Mouse (Mus musculus): ENCODE data around the gene Olfml1. TPM values are rescaled to one million over a fixed set of nuclear protein-coding genes. Genes with fewer than 3 reads are reported as not detected.

The Olfml1 gene
- 17.5 and 24.8 TPM in 2 replicates for polyA plus RNA-seq (2014; fragmentation: Nextera tagmentation; extraction: Ambion mirVana)

DNA sequence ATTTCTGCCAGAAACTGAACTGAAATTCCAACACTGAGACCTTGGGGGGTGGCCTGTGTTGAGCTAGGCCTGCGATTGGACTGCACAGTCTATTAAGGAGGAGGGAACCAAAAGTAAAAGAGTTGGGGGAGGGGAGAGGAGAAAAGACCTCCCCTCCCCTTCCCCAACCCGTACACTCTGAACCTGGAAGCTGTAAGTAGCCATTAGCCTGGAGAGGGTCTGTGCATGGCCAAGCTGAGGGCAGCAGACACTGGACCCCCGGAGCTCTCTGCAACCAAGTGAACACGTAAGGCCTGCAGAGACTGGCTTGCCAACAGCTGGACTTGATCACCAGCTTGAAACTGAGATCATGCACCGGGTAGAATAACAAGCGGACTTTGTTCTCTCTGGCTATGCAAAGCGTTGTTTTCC, at the start of gene Olfml1:
Gene Olfml1, plus strand, starts transcription at position 186 of the 411 bp plus-strand sequence.
- peaks cover 19% of the 10 kb centered on the region for H3K4me1 ChIP-seq (ENCODE audit: control insufficient read depth, insufficient read depth, low read length)

DNA sequence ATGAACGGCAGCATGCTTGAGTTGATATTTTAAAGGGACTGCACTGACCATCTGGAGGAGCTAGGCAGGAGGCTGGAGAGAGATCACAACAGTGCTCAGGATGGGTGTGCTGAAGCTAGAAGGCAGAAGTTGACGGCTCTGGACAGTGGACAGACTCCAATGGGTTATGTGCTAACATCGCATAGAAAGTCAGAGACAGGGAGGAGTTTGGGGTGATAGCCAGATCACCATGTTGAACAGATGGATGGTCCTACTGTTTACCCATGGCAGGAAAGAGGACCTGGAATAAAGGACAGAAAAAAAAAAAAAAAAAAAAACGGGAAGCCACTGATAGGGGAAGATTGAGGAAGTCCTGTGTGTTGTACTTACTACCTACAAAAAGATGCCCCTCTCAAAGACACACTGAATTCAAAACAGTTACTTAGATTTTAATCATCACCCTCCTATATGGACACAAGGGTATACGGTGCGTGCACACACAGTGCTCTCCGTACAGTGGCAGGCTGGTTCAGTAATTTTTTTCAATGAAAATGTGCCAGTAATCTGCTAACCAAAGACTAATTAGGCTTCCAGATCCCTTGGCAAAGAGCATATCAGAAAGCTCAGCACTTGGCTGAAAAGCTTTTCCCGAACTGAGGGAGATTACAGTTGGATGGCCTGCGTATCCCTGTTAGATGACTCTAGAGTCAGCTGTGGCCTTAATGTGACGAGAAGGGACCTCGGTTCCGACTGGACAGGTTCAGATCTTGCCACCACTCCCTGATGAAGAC, 47.8 kb upstream of the Olfml1 start:
- H3K27me3 ChIP-seq (ENCODE audit: control insufficient read depth, insufficient read depth, low read length), result no peaks in the 10 kb centered on the region
- no peak overlapping the region for H3K4me3 ChIP-seq (ENCODE audit: low read length)
- H3K27ac ChIP-seq (ENCODE audit: low read depth, low read length), result no peak overlapping the region
- no peaks in the 10 kb centered on the region for H3K36me3 ChIP-seq (ENCODE audit: control insufficient read depth, insufficient read depth, low read length)
- no peak overlapping the region for H3K9ac ChIP-seq (ENCODE audit: low read depth, low read length)
- 89% methylated on average over 12 of the region's 12 CpGs for WGBS
- ATAC-seq (ENCODE audit: low FRiP score, low TSS enrichment), result no peak
- H3K4me2 ChIP-seq (replicated peaks; ENCODE audit: low read depth, low read length), result no peak overlapping the region
- H3K9me3 ChIP-seq (ENCODE audit: control insufficient read depth, low read length), result no peaks in the 10 kb centered on the region
- 0 out of 2 replicates have a peak, but pooled peaks cover 4% of the 10 kb centered on the region for H3K4me1 ChIP-seq (ENCODE audit: control insufficient read depth, insufficient read depth, low read length)

More for the DNA sequence above, at the start of gene Olfml1:
- H3K27me3 ChIP-seq (ENCODE audit: control insufficient read depth, insufficient read depth, low read length), result no peaks in the 10 kb centered on the region
- peak; percentile 95 for ATAC-seq (ENCODE audit: low FRiP score, low TSS enrichment)
- WGBS, result 16% methylated on average over 7 of the region's 7 CpGs
- peaks cover 5% of the 10 kb centered on the region; the same call in 1 of the 2 replicates for H3K36me3 ChIP-seq (ENCODE audit: control insufficient read depth, insufficient read depth, low read length)
- peak within 1 kb of the TSS; percentile 52 for H3K4me2 ChIP-seq (replicated peaks; ENCODE audit: low read depth, low read length)
- peak within 1 kb of the TSS; percentile 93 for H3K27ac ChIP-seq (ENCODE audit: low read depth, low read length)
- peak within 1 kb of the TSS; percentile 42 for H3K4me3 ChIP-seq (ENCODE audit: low read length)
- peaks cover 5% of the 10 kb centered on the region; the same call in 1 of the 2 replicates for H3K9me3 ChIP-seq (ENCODE audit: control insufficient read depth, low read length)
- peak within 1 kb of the TSS; percentile 47; the same call in 1 of the 2 replicates for H3K9ac ChIP-seq (ENCODE audit: low read depth, low read length)

GRCm38 (mm10) chr7:107521411-107521810, 45.8 kb upstream of the Olfml1 start:
- Histone ChIP-seq H3K9me3 (ENCODE audit: control insufficient read depth, low read length) (no peaks in the 10 kb centered on the region), H3K9ac (ENCODE audit: low read depth, low read length) (no peak overlapping the region), H3K27ac (ENCODE audit: low read depth, low read length) (no peak overlapping the region), H3K36me3 (ENCODE audit: control insufficient read depth, insufficient read depth, low read length) (no peaks in the 10 kb centered on the region), H3K27me3 (ENCODE audit: control insufficient read depth, insufficient read depth, low read length) (no peaks in the 10 kb centered on the region), H3K4me2 (replicated peaks; ENCODE audit: low read depth, low read length) (no peak overlapping the region), H3K4me3 (ENCODE audit: low read length) (no peak overlapping the region), H3K4me1 (ENCODE audit: control insufficient read depth, insufficient read depth, low read length) (0 out of 2 replicates have a peak, but pooled peaks cover 4% of the 10 kb centered on the region)
- WGBS, result 39% methylated on average over 6 of the region's 6 CpGs
- ATAC-seq (ENCODE audit: low FRiP score, low TSS enrichment), result peak; percentile 83

DNA sequence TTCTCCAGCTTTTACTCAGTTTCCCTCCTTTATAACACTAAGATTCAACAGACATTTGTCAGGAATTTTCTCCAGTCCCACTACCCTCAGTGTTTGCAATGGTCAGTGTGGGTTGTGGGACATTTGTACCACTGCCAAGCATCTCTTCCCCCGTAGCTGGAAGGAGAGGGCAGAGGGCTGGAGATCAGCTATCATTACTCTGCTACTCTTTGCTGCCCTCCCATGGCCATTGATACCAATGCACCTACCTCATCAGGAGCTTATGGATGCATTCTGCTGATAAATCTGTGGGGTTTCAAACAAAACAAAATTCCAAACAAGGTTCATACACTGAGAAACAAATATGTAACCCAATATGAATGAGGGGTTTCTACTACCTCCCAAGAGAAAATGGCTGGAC, 40.9 kb upstream of the Olfml1 start:
- Histone ChIP-seq H3K9ac (ENCODE audit: low read depth, low read length) (no peak overlapping the region), H3K27me3 (ENCODE audit: control insufficient read depth, insufficient read depth, low read length) (no peaks in the 10 kb centered on the region), H3K4me3 (ENCODE audit: low read length) (no peak overlapping the region), H3K9me3 (ENCODE audit: control insufficient read depth, low read length) (0 out of 2 replicates have a peak, but pooled peaks cover 1% of the 10 kb centered on the region), H3K36me3 (ENCODE audit: control insufficient read depth, insufficient read depth, low read length) (no peaks in the 10 kb centered on the region), H3K4me2 (replicated peaks; ENCODE audit: low read depth, low read length) (no peak overlapping the region), H3K27ac (ENCODE audit: low read depth, low read length) (no peak overlapping the region), H3K4me1 (ENCODE audit: control insufficient read depth, insufficient read depth, low read length) (no peaks in the 10 kb centered on the region)
- peak; percentile 52; the same call in 1 of the 2 replicates for ATAC-seq (ENCODE audit: low FRiP score, low TSS enrichment)
- WGBS, result 15% methylated on average over 1 of the region's 1 CpGs

- Histone ChIP-seq H3K4me1 (ENCODE audit: control insufficient read depth, insufficient read depth, low read length) (no peaks in the 10 kb centered on the region), H3K9me3 (ENCODE audit: control insufficient read depth, low read length) (0 out of 2 replicates have a peak, but pooled peaks cover 3% of the 10 kb centered on the region), H3K9ac (ENCODE audit: low read depth, low read length) (no peak overlapping the region), H3K36me3 (ENCODE audit: control insufficient read depth, insufficient read depth, low read length) (no peaks in the 10 kb centered on the region), H3K4me2 (replicated peaks; ENCODE audit: low read depth, low read length) (no peak overlapping the region), H3K27me3 (ENCODE audit: control insufficient read depth, insufficient read depth, low read length) (no peaks in the 10 kb centered on the region), H3K27ac (ENCODE audit: low read depth, low read length) (no peak overlapping the region), H3K4me3 (ENCODE audit: low read length) (no peak overlapping the region)
- ATAC-seq (ENCODE audit: low FRiP score, low TSS enrichment), result no peak
- 77% methylated on average over 3 of the region's 3 CpGs for whole genome bisulfite sequencing
Observed at GRCm38 (mm10) chr7:107528169-107528772, 39.0 kb upstream of the Olfml1 start.

GRCm38 (mm10) chr7:107529364-107529763, 37.9 kb upstream of the Olfml1 start:
- WGBS, result 65% methylated on average over 5 of the region's 5 CpGs
- Histone ChIP-seq H3K36me3 (ENCODE audit: control insufficient read depth, insufficient read depth, low read length) (no peaks in the 10 kb centered on the region), H3K9me3 (ENCODE audit: control insufficient read depth, low read length) (0 out of 2 replicates have a peak, but pooled peaks cover 3% of the 10 kb centered on the region), H3K4me2 (replicated peaks; ENCODE audit: low read depth, low read length) (no peak overlapping the region), H3K4me1 (ENCODE audit: control insufficient read depth, insufficient read depth, low read length) (no peaks in the 10 kb centered on the region), H3K9ac (ENCODE audit: low read depth, low read length) (no peak overlapping the region), H3K27me3 (ENCODE audit: control insufficient read depth, insufficient read depth, low read length) (no peaks in the 10 kb centered on the region), H3K27ac (ENCODE audit: low read depth, low read length) (no peak overlapping the region), H3K4me3 (ENCODE audit: low read length) (no peak overlapping the region)
- ATAC-seq (ENCODE audit: low FRiP score, low TSS enrichment), result no peak

DNA sequence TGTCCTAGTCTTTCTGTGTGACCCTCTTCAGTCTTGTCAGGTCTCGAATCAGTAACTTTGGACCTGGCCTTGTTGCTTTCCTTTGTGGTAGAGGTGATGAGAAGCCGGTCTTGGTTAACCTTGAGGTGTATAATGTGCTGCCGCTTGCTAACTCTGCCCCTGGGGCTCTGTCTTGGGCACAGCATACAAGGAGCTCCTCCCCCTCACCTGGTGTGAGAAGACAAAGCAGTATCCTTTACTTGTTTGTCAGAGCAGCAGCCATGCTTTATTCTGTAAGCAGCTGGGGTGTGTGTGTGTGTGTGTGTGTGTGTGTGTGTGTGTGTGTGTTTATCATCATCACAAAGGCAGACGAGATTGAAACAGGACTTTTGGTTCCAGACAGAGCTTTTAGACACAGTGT, 31.9 kb upstream of the Olfml1 start:
- Histone ChIP-seq H3K9me3 (ENCODE audit: control insufficient read depth, low read length) (0 out of 2 replicates have a peak, but pooled peaks cover 3% of the 10 kb centered on the region), H3K4me2 (replicated peaks; ENCODE audit: low read depth, low read length) (no peak overlapping the region), H3K36me3 (ENCODE audit: control insufficient read depth, insufficient read depth, low read length) (no peaks in the 10 kb centered on the region), H3K27me3 (ENCODE audit: control insufficient read depth, insufficient read depth, low read length) (no peaks in the 10 kb centered on the region), H3K4me3 (ENCODE audit: low read length) (no peak overlapping the region), H3K27ac (ENCODE audit: low read depth, low read length) (no peak overlapping the region), H3K9ac (ENCODE audit: low read depth, low read length) (no peak overlapping the region), H3K4me1 (ENCODE audit: control insufficient read depth, insufficient read depth, low read length) (no peaks in the 10 kb centered on the region)
- no peak for ATAC-seq (ENCODE audit: low FRiP score, low TSS enrichment)
- 90% methylated on average over 4 of the region's 4 CpGs for WGBS

DNA sequence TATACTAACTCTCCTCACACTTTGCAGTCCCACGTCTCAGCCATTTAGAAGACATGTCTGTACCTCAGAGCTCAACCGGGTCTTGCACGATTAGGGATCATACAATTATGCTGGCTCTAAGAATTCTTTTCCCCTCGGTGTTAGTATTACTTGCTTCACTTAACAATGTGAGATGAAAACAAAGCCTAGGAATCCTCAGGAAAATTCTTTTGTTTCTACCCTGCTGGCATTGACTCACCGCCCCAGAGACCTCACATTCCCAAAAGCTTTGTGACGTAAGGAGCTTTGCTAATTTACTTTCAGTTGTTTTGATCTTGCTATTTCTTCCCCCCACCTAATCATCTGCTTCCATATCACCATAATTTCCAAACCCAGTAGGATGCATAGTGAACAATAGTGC, 30.7 kb upstream of the Olfml1 start:
- H3K4me3 ChIP-seq (ENCODE audit: low read length), result no peak overlapping the region

GRCm38 (mm10) chr7:107540034-107540433, 27.2 kb upstream of the Olfml1 start:
- no peak overlapping the region for H3K4me2 ChIP-seq (replicated peaks; ENCODE audit: low read depth, low read length)
- WGBS, result 51% methylated on average over 4 of the region's 4 CpGs
- H3K4me1 ChIP-seq (ENCODE audit: control insufficient read depth, insufficient read depth, low read length), result no peaks in the 10 kb centered on the region
- H3K36me3 ChIP-seq (ENCODE audit: control insufficient read depth, insufficient read depth, low read length), result no peaks in the 10 kb centered on the region
- H3K27ac ChIP-seq (ENCODE audit: low read depth, low read length), result no peak overlapping the region
- no peak overlapping the region for H3K9ac ChIP-seq (ENCODE audit: low read depth, low read length)
- no peak for ATAC-seq (ENCODE audit: low FRiP score, low TSS enrichment)
- no peaks in the 10 kb centered on the region for H3K9me3 ChIP-seq (ENCODE audit: control insufficient read depth, low read length)
- H3K4me3 ChIP-seq (ENCODE audit: low read length), result no peak overlapping the region
- no peaks in the 10 kb centered on the region for H3K27me3 ChIP-seq (ENCODE audit: control insufficient read depth, insufficient read depth, low read length)

More for the DNA sequence above, 30.7 kb upstream of the Olfml1 start:
- H3K27ac ChIP-seq (ENCODE audit: low read depth, low read length), result no peak overlapping the region
- no peak overlapping the region for H3K9ac ChIP-seq (ENCODE audit: low read depth, low read length)
- no peak overlapping the region for H3K4me2 ChIP-seq (replicated peaks; ENCODE audit: low read depth, low read length)
- H3K4me1 ChIP-seq (ENCODE audit: control insufficient read depth, insufficient read depth, low read length), result no peaks in the 10 kb centered on the region
- ATAC-seq (ENCODE audit: low FRiP score, low TSS enrichment), result no peak
- no peaks in the 10 kb centered on the region for H3K9me3 ChIP-seq (ENCODE audit: control insufficient read depth, low read length)
- 81% methylated on average over 6 of the region's 6 CpGs for WGBS
- no peaks in the 10 kb centered on the region for H3K27me3 ChIP-seq (ENCODE audit: control insufficient read depth, insufficient read depth, low read length)
- no peaks in the 10 kb centered on the region for H3K36me3 ChIP-seq (ENCODE audit: control insufficient read depth, insufficient read depth, low read length)

All from kidney, embryonic 14.5 days (tissue).